Mouse (Mus musculus): ENCODE results near the gene Gm45521.

Gm45521 gene

DNA sequence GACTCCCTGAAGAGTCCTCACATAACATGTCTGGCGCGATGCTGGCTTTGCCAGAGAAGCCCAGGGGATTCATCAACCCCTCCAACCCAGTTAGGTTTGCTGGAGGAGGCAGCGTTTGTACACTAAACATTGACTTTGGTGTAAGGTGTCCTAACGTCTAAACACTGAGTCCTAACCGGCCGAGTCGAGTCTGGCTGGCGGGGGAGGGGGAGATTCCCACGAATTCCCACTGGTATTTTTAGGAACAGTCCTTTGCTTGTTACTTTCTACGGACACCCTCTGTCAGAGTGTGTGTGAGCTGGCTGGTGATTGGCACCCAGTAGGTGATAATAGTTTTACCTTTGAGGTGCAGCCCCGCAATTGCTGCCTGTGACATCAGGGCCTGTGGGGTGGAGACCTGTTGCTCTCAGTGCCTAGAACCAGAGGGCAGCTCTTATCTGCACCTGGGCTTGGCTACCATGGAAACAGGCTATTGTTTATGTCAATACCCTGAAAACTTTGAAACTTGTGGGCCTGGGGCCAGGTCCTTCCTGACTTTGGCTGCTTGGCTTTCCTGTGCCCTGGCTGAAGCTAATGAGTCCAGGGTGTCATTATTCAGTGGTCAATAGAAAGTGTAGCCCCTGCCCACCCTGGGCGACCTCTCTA is 4.4 kb upstream of the Gm45521 start:
- DNase-seq (ENCODE audit: low spot score) = peak; percentile 42

DNA sequence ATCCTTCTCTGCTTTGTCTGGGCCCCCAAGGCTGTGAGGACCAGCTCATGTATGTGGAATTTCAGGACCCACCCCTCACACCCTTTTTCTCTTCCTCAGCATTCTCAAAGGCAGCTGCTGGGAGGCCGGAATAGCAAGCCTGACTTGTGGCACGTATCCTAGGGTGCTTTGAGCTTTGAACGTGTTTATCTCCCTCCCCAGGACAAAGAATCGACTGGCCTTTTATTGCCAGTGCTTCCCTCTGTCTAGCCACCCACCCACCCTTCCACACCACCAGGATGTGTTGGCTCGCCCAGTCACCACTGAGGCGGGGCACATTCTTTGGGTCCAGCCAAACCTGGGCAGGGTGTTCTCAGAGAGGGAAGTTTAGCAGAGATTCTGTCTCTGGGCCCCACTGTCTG is 3.0 kb upstream of the Gm45521 start:
- no peak for DNase-seq (ENCODE audit: low spot score)

DNA sequence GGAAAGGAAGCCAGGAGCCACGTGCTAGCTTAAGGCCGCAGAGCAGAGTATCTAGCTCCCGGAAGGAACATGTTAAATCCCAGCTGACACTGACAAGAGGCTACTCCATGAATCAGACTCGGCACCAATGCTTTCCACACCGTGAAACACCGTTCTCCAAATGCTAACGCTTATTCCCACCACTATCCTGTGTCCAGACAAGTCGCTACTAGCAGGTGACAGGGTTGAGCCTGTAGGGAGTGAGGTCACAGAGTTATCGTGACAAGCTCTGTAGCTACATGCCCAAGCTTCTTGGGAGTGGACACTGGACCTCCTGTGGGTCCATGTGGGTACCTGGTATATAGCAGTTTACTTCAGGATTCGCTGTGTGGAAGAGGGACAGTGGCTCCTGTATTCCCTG is 661 bp upstream of the Gm45521 start:
- DNase-seq (ENCODE audit: low spot score) = no peak

DNA sequence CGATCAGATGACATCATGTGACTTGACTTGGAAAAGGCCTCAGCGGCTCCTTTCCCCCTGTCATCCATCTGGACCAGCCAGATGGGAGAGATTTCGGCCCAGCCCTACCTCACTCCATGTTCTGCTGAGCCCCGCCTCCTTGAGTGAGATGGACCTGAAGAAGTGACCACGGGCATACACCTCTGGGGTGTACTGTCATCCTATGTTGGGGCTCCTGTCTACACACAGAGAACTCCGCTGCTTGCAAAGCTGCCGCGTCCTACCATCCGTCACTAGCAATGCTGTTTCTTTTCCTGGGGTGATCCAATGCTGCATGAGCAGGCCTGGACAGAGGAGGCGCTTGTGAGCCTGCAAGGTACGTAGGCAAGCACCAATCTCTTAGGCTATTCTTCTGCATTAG is 3.5 kb downstream of the Gm45521 start:
- no peak for DNase-seq (ENCODE audit: low spot score)

DNA sequence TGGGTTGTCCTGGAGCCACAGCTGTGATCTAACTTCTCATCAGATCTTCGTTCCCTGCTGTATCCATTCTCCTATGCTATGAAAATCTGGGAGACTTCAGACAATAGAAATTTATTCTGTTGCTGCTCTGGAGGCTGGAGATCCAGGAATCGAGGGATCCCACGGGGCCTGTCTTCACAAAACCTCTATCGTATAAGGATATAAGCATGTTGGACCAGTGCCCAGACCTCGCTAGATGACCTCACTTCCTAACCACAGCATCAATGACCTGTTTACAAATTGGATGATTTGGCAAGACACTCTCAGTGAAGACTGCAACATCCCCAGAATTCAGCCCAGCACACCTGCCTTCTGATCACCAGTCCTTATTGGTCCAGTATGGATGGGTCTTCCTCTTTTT is 4.6 kb downstream of the Gm45521 start:
- DNase-seq (ENCODE audit: low spot score) = no peak

DNA sequence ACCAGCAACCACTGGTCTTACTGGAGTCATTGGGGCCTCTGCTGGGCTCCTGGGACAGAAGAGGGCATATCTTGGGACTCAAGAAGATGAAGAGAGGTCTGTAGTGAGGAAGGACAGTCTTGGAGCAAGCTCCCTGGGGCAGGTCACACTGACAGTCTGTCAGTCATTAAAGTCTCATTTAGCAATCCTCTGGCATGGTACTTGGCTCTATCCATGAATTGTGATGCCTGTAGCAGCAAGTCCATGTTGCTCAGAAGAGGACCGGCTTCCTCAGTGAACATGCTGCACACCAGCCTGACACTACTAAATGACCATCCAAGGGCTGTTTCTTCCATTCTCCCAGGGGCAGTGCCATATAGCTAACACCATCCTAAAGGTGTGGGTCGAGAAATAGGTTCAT is 5.5 kb downstream of the Gm45521 start:
- no peak for DNase-seq (ENCODE audit: low spot score)

DNA sequence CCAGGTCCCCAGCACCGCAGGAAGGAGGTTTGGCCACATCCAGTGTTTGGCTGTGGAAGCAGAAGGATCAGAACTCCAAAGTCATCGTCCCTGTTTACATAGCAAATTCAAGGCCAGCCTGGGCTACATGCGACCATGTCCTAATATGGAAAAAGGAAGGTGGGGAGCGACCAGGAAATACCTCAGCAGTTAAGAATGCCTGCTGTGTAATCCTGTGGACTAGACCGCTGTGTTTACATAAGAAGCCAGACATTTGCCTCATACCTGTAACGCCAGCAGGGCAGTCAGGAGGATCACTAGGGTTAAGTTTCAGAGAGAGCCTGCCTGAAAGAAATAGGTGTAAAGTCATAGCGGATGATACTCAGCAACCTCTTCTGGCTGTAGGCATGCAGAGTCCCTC is 6.1 kb downstream of the Gm45521 start:
- DNase-seq (ENCODE audit: low spot score) = no peak

DNA sequence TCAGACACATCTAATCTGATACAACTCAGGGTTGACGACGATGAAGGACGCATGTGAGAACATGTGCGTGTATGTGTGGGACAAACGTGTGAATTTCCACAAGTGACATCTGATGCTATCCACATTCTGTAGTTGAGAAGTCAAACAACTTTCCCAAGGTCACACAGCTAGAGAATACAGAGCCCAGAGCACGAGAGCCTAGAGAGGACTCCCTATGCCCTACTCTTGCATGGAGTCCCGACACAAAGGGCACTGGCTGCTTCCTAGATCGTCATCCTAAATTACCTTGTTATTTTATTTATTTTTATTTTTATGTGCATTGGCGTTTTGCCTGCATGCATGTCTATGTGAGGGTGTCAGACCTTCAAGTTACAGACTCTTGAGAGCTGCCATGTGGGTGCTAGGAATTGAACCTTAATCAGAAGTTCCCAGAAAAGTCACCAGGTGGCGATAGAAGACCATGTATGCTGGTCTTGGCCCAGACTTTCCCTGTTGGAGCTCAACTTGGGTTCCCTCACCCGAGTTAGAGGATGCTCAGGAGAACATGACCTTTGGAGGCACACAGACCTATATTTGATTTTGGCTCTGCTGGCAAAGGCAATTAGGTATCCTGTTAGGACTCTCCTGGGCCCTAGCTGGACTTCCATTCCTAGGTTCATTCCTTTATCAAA is 7.3 kb downstream of the Gm45521 start:
- DNase-seq (ENCODE audit: low spot score) = peak; percentile 73

DNA sequence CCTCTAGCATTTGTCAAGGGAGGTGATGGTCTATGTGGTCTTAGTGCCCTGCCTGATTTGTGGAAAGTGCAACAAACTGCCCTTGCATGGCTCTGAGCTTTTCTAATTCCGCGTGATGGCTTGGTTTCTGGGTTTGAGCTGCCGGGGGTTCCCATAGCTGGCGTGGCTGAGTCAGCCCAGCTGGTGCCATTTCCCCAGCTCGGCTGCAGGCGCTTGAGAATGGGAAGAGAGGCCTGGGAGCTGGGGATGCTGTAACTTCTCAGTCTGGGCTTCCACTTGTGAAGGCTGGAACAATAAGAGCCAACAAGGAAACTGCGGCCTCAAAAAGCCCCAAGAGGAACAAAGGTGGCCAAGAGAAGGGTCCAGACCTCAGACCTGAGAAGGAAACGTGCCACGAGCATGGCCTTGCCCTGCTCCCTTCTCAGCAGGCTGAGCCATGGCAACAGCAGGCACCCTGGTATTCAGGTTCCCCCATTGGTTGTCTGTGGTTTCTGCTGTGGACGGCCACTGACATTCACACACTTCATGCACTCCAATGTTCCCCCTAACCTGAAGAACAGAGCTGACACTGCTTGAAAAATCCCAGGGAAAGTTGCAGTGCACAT is 14.9 kb downstream of the Gm45521 start:
- DNase-seq (ENCODE audit: low spot score) = no peak

DNA sequence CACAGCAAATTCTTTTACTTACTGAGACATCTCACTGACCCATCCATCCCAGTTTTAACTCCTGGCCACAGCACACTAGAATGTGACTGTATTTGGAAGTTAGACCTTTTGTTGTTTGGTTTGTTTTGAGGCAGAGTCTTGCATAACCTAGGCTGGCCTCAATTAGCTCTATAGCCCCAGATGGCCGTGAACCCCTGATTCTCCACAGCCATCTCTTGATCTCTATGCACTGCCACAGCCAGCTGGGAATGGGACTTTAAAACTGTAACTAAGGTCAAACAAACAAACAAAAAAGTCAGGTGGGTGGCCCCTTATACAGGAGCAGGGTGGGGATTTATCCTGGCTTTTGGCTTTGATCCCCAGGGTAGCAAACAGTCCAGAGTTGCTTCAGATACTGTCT is 17.6 kb downstream of the Gm45521 start:
- DNase-seq (ENCODE audit: low spot score) = no peak

DNA sequence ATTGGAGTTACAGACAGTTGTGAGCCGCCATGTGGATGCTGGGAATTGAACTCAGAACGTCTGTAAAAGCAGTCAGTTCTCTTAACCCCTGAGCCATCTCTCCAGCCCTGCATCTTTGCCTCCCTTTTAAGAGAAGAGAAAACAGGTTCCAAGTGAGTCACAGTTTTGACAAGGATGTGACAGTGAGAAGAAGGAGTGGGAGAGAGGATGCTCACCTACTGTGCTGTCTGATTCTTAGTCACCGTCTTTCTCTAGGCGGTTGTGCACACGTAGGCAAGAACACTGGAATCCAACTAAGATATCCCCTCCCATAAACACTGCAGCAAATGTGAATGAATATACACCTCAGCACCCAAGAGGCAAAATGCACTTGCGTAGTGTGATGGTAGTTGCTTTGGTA is 18.1 kb downstream of the Gm45521 start:
- no peak for DNase-seq (ENCODE audit: low spot score)

DNA sequence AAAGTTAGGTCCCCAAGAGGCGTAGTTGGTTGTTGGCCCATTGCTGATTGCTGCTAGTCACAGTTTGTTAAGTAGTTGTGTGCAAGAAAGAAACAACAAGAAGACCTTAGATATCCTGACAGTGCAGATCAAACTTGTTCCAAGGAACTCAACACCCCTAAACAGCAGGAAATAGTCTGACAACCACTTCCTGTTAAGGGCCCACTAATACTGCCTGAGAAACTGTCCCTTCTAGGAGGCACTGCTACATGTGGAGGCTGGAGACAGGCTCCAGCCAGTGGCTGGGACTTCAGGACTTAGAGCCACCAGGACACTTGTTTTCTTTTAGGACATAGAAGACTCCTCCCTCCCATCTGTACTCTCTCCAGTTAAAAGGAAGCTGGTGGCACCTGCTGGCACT is 20.4 kb downstream of the Gm45521 start:
- no peak for DNase-seq (ENCODE audit: low spot score)

DNA sequence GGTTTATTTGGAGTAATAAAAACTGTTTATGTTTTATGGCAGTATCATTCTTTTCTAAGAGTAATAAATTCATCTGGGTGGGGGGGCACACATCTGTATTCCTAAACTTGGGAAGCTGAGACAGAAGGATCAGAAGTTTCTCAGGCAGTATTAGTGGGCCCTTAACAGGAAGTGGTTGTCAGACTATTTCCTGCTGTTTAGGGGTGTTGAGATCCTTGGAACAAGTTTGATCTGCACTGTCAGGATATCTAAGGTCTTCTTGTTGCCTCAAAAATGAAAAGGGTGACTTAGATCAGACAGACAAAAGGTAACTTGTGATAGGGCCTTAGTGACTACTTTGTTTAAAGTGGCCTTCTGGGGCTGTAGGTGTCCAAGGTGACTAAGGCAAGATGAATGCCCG is 21.1 kb downstream of the Gm45521 start:
- no peak for DNase-seq (ENCODE audit: low spot score)

DNA sequence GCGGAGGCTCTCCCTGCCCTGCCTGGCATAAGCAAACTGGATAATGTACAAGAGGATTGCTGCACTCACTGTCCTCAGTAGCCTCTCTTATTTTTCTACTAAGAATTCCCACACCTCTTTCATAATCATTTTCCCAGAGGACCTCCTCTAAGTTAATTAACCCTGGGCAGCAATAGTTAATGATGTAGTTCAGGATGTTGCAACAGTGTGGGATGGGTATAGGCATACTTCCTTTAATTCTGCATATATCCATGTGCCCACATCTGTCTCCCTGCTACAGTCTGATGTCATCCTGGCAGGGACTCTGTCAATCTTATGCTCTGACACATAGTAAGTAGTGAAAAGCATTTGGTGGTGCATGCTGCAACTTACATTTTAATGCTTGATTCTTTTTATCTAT is 24.1 kb downstream of the Gm45521 start:
- DNase-seq (ENCODE audit: low spot score) = no peak

DNA sequence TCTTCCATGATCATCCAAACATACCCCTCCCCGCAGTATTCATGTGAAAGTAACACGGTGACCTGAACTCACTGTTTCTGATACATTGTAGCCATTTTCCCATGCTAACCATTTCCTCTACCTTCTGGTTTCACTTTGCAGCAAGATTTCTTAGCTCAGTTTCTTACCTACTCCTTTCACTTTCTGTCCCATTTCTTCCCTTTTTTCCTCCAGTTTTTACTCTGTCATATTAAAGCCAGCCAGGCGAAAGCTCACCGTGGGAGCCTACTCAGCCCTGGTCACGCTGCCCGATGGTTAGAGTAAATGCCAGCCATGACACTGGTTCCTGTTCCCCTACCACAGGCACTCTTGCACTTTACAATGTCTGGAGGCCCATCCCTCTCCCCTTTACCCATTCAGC is 29.8 kb downstream of the Gm45521 start:
- DNase-seq (ENCODE audit: low spot score) = no peak

DNA sequence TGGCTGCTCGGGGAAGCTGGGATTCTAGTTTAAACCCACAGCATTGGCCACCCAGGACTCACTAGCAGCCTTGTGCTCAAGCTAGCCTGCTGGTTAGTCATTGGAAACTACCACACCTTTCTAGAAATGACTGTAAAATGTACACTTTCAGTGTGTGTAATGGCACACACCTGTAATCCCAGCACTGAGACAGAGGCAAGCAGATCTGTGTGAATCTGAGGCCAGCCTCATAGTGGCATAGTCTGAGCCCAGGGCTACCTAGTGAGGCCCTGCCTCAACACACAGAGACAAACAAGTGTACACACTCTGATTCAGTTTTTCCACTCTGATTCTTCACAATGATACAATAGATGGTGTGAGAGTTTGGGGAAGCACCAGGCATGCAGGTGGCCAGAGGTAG is 32.3 kb downstream of the Gm45521 start:
- DNase-seq (ENCODE audit: low spot score) = no peak

DNA sequence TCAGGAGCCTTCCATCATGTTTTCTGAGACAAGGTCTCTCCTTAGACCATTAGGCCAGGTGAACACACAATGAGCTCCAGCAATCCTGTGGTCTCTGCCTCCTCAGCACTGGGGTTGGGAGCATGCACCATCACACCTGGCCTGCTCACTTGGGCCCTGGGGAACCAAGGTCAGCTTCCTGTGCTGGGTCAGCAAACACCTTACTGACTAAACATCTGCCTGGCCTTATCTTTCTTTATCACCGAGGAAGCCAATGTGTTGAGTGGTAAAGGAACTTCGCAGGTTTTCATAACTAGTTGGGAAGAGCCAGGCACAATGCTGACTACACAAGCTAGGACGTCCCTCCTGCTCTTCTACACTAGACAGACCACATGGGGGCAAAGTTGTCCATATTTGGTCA is 32.9 kb downstream of the Gm45521 start:
- DNase-seq (ENCODE audit: low spot score) = no peak

DNA sequence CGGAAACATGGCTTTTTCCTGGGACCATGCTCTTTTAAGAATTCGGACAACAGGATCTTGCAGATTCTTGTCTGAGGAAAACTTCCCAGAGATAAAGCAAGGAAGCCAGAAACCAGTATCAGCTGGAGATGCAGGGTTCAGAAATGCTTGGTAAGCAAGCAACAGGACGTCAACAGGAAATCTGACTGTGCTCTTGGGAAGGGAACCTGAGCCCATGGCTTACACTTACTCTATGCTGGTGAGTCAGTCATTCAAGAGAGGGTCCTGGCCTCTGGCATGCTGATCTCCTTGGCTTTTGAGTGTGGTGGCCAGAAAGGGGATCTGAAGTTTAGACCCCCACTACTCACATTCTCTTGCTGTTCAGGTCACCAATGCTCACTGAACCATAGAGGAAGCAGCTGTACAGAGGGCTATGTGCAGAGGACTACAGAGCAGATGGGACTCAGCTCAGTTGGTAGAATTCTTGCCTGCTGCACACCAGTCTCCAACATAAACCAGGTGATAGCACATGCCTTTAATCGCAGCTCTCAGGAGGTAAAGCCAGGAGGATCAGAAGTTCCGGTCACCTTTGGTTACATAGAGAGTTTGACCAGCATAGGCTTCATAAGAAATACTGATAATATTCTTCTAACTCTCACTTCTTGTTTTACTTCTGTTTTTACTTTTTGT is 34.2 kb downstream of the Gm45521 start:
- DNase-seq (ENCODE audit: low spot score) = no peak

DNA sequence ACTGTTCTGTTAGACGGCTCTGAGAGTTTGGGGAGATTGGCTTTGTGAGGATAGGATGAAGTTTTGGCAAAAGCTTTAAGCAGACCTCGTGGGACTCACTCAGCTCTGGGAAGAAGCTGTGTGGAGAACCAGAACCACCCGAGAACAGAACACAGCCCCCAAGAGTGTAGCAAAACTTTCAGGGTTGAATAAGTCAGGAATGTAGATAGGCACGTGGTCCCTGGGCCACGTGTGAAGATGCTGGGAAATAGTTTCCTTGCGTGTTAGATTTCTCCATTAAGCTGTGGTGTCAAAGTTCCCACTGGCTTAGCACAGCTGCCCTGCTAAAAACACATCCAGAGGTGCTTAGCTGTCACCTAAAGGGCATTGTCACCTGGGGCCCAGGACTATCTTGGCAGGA is 35.1 kb downstream of the Gm45521 start:
- no peak for DNase-seq (ENCODE audit: low spot score)

DNA sequence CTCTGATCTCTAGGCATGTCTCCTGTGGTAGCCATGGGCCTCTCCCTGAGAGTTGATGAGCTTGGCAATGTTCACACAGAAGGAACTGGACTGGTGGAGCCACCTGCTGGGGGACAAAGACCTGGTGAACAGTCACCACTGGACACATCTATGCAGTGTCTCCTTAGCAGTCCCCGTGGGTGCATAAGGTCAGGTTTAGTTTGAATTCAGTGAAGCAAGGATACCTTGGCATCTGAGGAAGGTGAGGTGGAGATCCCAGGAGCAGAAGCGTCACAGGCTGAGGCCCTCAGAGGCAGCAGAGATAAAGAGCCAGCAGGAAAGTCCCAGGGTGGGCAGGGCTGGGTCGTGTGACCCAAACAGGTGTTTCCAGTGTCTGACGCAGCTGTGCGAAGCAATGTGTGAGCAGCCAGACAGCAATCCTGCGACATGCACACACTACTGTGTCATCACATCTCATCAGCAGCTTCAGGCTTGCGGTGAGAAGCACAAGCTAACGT is 37.2 kb downstream of the Gm45521 start, which contains the start of gene Dnase1l3:
Gene Dnase1l3 (minus strand): TSS at position 303 of the 497 bp plus-strand sequence.
- DNase-seq (ENCODE audit: low spot score) = peak; percentile 37

DNA sequence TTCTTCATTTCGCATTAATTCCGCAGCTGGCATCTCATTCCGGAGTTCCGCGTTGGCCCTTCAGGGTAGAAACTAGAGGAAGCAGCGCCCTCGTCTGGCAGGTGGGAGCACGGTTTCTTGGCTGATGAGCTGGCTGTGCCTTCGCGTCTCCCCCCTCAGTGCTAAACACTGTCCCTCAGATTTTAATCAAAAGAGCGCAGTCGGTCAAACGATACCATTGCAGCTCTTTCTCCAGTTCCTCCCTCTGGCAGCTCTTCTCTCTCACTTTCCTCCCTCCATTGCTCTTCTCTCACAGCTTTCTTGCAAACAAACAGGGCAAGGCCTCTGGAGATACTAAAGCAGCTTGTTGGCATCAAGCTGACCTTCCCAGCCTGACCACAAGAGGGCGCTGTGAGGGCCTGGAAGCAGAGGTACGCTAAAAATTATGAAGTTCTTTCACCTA is 40.2 kb downstream of the Gm45521 start:
- DNase-seq (ENCODE audit: low spot score) = peak; percentile 90

DNA sequence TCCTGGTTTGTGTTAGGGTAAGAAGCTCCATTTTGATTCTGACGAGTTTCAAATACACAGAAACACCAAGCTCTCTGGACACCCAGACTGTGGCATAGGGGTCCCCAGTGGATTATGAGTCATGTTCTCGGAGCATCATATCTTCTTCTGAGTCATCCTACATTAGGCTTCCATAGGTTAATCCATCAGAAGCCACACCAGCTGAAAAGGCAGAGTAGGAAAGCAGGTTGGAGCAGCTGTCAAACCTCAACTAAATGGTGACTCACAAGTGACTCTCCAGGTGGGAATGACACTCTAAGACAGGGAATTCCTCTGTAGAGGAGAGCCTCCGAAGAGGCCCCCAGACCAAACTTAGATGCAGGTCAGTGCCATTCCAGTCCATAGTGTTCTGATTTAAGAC is 41.9 kb downstream of the Gm45521 start:
- DNase-seq (ENCODE audit: low spot score) = no peak

DNA sequence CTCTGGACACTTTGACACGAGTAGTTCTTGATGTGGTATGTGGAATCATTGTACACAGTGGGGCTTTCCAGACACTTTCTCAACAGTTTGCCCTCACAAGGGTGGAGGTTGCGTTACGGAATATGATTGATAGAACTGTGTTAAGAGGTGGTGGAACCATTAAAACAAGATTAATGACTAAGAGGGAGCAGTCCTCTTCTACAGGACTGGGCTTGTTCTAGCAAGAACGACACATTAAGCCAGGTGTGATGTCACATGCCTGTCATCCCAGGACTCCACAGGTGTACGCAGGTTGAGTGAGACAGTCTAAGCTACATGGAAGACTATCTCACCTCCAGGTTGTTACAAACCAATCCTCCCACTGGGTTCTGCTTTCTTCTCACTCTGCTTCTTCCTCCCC is 42.3 kb downstream of the Gm45521 start:
- DNase-seq (ENCODE audit: low spot score) = no peak
